Mouse (Mus musculus): ENCODE measurements around the gene Smim20.

DNA sequence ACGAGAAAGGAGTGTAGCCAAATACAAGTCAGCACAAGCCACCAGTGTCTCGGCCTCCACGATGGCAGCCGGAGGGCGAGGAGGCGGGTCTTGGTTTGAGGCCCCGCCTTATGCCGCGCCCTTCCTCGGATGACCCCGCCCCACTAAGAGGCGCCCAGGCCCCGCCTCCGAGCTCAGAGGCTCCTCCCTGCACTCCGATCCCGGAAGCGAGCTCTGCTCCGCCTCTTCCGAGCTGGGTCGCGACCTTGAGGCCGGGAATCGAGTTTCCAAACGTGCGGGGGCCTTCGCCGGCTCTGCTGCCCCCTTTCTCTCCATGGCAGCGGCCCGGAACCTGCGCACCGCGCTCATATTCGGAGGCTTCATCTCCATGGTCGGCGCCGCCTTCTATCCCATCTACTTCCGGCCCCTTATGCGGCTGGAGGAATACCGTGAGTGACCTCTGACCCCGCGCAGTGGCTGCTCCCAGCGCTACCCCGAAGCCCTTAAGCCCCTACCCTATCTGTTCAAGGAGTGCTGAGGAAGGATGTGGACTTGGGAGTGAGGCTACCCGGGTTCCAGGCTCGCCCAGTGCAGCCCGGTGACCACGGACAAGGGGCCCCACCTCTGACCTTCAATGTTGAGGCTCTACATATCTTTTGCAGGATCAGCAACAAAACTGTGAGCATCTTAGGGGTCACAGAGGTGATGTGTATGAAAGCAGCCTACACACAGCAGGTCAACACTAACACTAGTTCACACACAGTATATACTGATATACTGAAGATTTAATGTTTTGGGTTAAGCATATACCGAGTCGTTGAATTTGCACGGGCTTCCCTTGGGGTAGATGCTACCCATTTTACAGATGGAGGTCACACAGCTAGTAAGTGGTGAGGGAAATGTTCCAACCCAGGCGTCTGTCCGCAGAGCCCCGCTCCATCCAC lies at the start of gene Smim20:
- TF ChIP-seq CTCF (IDR thresholded peaks at IDR 0.05; ENCODE audit: low read depth): 0 out of 2 replicates have a peak, but pooled peaks have one; percentile 10
- no peak for TF ChIP-seq EP300 (IDR thresholded peaks at IDR 0.05; ENCODE audit: low read depth)
